8 mouse cellular contexts compared by ENCODE assay signal in genomic region chr5:98167180-98167824, GRCm38 (mm10). TPM values are rescaled to one million over a fixed set of nuclear protein-coding genes. Genes with fewer than 3 reads are reported as not detected.
A peak's percentile ranks its signal among the peaks of the same experiment; 100 is the strongest.
DNase-seq lines count a peak whose midpoint lies in the region; ATAC-seq and TF ChIP-seq lines count a peak whose summit lies in the region.

Gene Prdm8 (plus strand): TSS chr5:98167198.

- WGBS in bone marrow, adult 2 months, result 1% methylated on average over 51 of the region's 51 CpGs
- 0% methylated on average over 19 of the region's 51 CpGs for WGBS in embryonic facial prominence, embryonic 14.5 days
- WGBS in heart, embryonic 10.5 days, result under 1% methylated on average over 49 of the region's 51 CpGs
- WGBS in kidney, embryonic 16.5 days, result 0% methylated on average over 50 of the region's 51 CpGs
- WGBS in liver, embryonic 11.5 days, result under 1% methylated on average over 49 of the region's 51 CpGs
- WGBS in stomach, embryonic 15.5 days, result under 1% methylated on average over 49 of the region's 51 CpGs

- H3K79me2 ChIP-seq in C2C12 (ENCODE audit: control insufficient read depth, insufficient read depth), result no peaks in the 10 kb centered on the region
- H3K79me2 ChIP-seq in myocyte (ENCODE audit: control insufficient read depth, insufficient read depth), result no peaks in the 10 kb centered on the region

- H3K9ac ChIP-seq in embryonic facial prominence, embryonic 14.5 days (ENCODE audit: low read depth, low read length), result peak within 1 kb of the TSS; percentile 58
- peak within 1 kb of the TSS; percentile 51 for H3K9ac ChIP-seq in kidney, embryonic 16.5 days (replicated peaks; ENCODE audit: low read length)
- H3K9ac ChIP-seq in liver, embryonic 11.5 days (ENCODE audit: low read depth, low read length), result 0 out of 2 replicates have a peak within 1 kb of the TSS, but pooled peaks have one; percentile 9
- no peak within 1 kb of the TSS for H3K9ac ChIP-seq in stomach, embryonic 15.5 days

- peak; percentile 92 for DNase-seq in embryonic facial prominence, embryonic 14.5 days (ENCODE audit: low spot score)
- DNase-seq in heart, embryonic 10.5 days (ENCODE audit: low spot score), result peak; percentile 91
- peak; percentile 71 for DNase-seq in liver, embryonic 11.5 days (ENCODE audit: low spot score)

- no peaks in the 10 kb centered on the region for H3K79me3 ChIP-seq in C2C12 (ENCODE audit: low read depth)

- H3K4me2 ChIP-seq in embryonic facial prominence, embryonic 14.5 days (ENCODE audit: low read depth, low read length), result peak within 1 kb of the TSS; percentile 80
- peak within 1 kb of the TSS; percentile 85 for H3K4me2 ChIP-seq in kidney, embryonic 16.5 days (replicated peaks; ENCODE audit: low read depth, low read length)
- peak within 1 kb of the TSS; percentile 61 for H3K4me2 ChIP-seq in liver, embryonic 11.5 days
- peak within 1 kb of the TSS; percentile 63 for H3K4me2 ChIP-seq in myocyte (ENCODE audit: low read depth)
- H3K4me2 ChIP-seq in stomach, embryonic 15.5 days, result peak within 1 kb of the TSS; percentile 77

- peak; percentile 98 for TF ChIP-seq CTCF in C2C12 (IDR thresholded peaks at IDR 0.05; ENCODE audit: control insufficient read depth, insufficient read depth, insufficient read length)
- TF ChIP-seq CTCF in bone marrow, adult 2 months (IDR thresholded peaks at IDR 0.05; ENCODE audit: control insufficient read depth, insufficient read depth, low read length), result peak; percentile 63; the same call in 1 of the 2 replicates

- no peaks in the 10 kb centered on the region for H3K9me3 ChIP-seq in embryonic facial prominence, embryonic 14.5 days (ENCODE audit: control insufficient read depth, low read length)
- no peaks in the 10 kb centered on the region for H3K9me3 ChIP-seq in heart, embryonic 10.5 days
- H3K9me3 ChIP-seq in kidney, embryonic 16.5 days (ENCODE audit: low read length), result no peaks in the 10 kb centered on the region
- no peaks in the 10 kb centered on the region for H3K9me3 ChIP-seq in liver, embryonic 11.5 days (ENCODE audit: control insufficient read depth, low read length)
- no peaks in the 10 kb centered on the region for H3K9me3 ChIP-seq in stomach, embryonic 15.5 days

- H3K27ac ChIP-seq in bone marrow, adult 2 months (ENCODE audit: control insufficient read depth, insufficient read depth, low read depth, low read length, poor library complexity), result peak within 1 kb of the TSS; percentile 15; the same call in 1 of the 2 replicates
- no peak within 1 kb of the TSS for H3K27ac ChIP-seq in embryonic facial prominence, embryonic 14.5 days (replicated peaks; ENCODE audit: low read depth, low read length)
- peak within 1 kb of the TSS; percentile 57 for H3K27ac ChIP-seq in heart, embryonic 10.5 days
- no peak within 1 kb of the TSS for H3K27ac ChIP-seq in kidney, embryonic 16.5 days (ENCODE audit: low read length)
- H3K27ac ChIP-seq in liver, embryonic 11.5 days (ENCODE audit: low read depth, low read length), result no peak within 1 kb of the TSS
- no peak within 1 kb of the TSS for H3K27ac ChIP-seq in stomach, embryonic 15.5 days

- H3ac ChIP-seq in C2C12 (ENCODE audit: control insufficient read depth, insufficient read length, low read depth), result peak within 1 kb of the TSS; percentile 73
- H3ac ChIP-seq in myocyte (ENCODE audit: control insufficient read depth, insufficient read length), result peak within 1 kb of the TSS; percentile 5

- H3K4me3 ChIP-seq in C2C12 (ENCODE audit: insufficient read depth, poor library complexity, severe bottlenecking) (peak within 1 kb of the TSS; percentile 21), myocyte (peak within 1 kb of the TSS; percentile 40)
- H3K4me3 ChIP-seq in bone marrow, adult 2 months (replicated peaks; ENCODE audit: control insufficient read depth, low read depth, low read length), result peak within 1 kb of the TSS; percentile 7
- H3K4me3 ChIP-seq in embryonic facial prominence, embryonic 14.5 days (ENCODE audit: low read depth, low read length), result peak within 1 kb of the TSS; percentile 53
- peak within 1 kb of the TSS; percentile 69 for H3K4me3 ChIP-seq in heart, embryonic 10.5 days
- peak within 1 kb of the TSS; percentile 58 for H3K4me3 ChIP-seq in kidney, embryonic 16.5 days (ENCODE audit: low read length)
- H3K4me3 ChIP-seq in liver, embryonic 11.5 days (ENCODE audit: low read depth, low read length), result peak within 1 kb of the TSS; percentile 44
- peak within 1 kb of the TSS; percentile 43 for H3K4me3 ChIP-seq in stomach, embryonic 15.5 days (replicated peaks)

- no peaks in the 10 kb centered on the region for H3K36me3 ChIP-seq in C2C12 (ENCODE audit: control insufficient read depth, insufficient read depth)
- no peaks in the 10 kb centered on the region for H3K36me3 ChIP-seq in embryonic facial prominence, embryonic 14.5 days (ENCODE audit: control insufficient read depth, insufficient read depth, low read length)
- no peaks in the 10 kb centered on the region for H3K36me3 ChIP-seq in heart, embryonic 10.5 days
- no peaks in the 10 kb centered on the region for H3K36me3 ChIP-seq in kidney, embryonic 16.5 days (ENCODE audit: insufficient read depth, low read length)
- H3K36me3 ChIP-seq in liver, embryonic 11.5 days (ENCODE audit: control insufficient read depth, insufficient read depth, low read length), result no peaks in the 10 kb centered on the region
- no peaks in the 10 kb centered on the region for H3K36me3 ChIP-seq in myocyte (ENCODE audit: control insufficient read depth, insufficient read depth)
- no peaks in the 10 kb centered on the region for H3K36me3 ChIP-seq in stomach, embryonic 15.5 days

- H3K4me1 ChIP-seq in bone marrow, adult 2 months (ENCODE audit: control insufficient read depth, insufficient read depth, low read length), result no peaks in the 10 kb centered on the region
- H3K4me1 ChIP-seq in embryonic facial prominence, embryonic 14.5 days (ENCODE audit: control insufficient read depth, insufficient read depth, low read length), result peaks cover 8% of the 10 kb centered on the region
- peaks cover 19% of the 10 kb centered on the region for H3K4me1 ChIP-seq in heart, embryonic 10.5 days
- peaks cover 23% of the 10 kb centered on the region for H3K4me1 ChIP-seq in kidney, embryonic 16.5 days (ENCODE audit: insufficient read depth, low read length)
- no peaks in the 10 kb centered on the region for H3K4me1 ChIP-seq in liver, embryonic 11.5 days (replicated peaks; ENCODE audit: control insufficient read depth, insufficient read depth, low read length)
- peaks cover 19% of the 10 kb centered on the region for H3K4me1 ChIP-seq in stomach, embryonic 15.5 days

- peak; percentile 96 for ATAC-seq in embryonic facial prominence, embryonic 14.5 days (ENCODE audit: low read depth)
- peak; percentile 97 for ATAC-seq in kidney, embryonic 16.5 days (ENCODE audit: low FRiP score, low TSS enrichment)
- peak; percentile 87 for ATAC-seq in liver, embryonic 11.5 days (replicated peaks; ENCODE audit: low FRiP score)
- peak; percentile 93 for ATAC-seq in stomach, embryonic 15.5 days (ENCODE audit: insufficient read depth, low FRiP score, low read depth)

- TF ChIP-seq POLR2A in bone marrow, adult 2 months (IDR thresholded peaks at IDR 0.05; ENCODE audit: borderline replicate concordance, control insufficient read depth, low read depth, low read length), result no peak
- no peak for TF ChIP-seq POLR2A in myocyte (IDR thresholded peaks at IDR 0.05; ENCODE audit: insufficient read length, low read depth)

- H3K27me3 ChIP-seq in C2C12 (ENCODE audit: control insufficient read depth, insufficient read depth, insufficient read length) (no peaks in the 10 kb centered on the region), myocyte (ENCODE audit: control insufficient read depth, insufficient read depth, insufficient read length) (no peaks in the 10 kb centered on the region)
- H3K27me3 ChIP-seq in embryonic facial prominence, embryonic 14.5 days (replicated peaks; ENCODE audit: control insufficient read depth, insufficient read depth, low read length), result peaks cover 74% of the 10 kb centered on the region
- H3K27me3 ChIP-seq in heart, embryonic 10.5 days (ENCODE audit: insufficient read depth, poor library complexity, severe bottlenecking), result peaks cover 76% of the 10 kb centered on the region
- H3K27me3 ChIP-seq in kidney, embryonic 16.5 days (ENCODE audit: insufficient read depth, low read length), result peaks cover 73% of the 10 kb centered on the region
- H3K27me3 ChIP-seq in liver, embryonic 11.5 days (replicated peaks; ENCODE audit: control insufficient read depth, insufficient read depth, low read length), result peaks cover 75% of the 10 kb centered on the region
- peaks cover 59% of the 10 kb centered on the region for H3K27me3 ChIP-seq in stomach, embryonic 15.5 days (replicated peaks)

TF ChIP-seq in C2C12, 6 proteins besides CTCF, POLR2A, EP300 and RAD21:
- TF ChIP-seq MYOG (IDR thresholded peaks at IDR 0.05; ENCODE audit: control insufficient read depth, extremely low read depth, insufficient read length) (no peak), MYOD1 (IDR thresholded peaks at IDR 0.05; ENCODE audit: control insufficient read depth, insufficient read length, low read depth) (no peak), CEBPB (IDR thresholded peaks at IDR 0.05; ENCODE audit: low read depth) (no peak), FOSL1 (IDR thresholded peaks at IDR 0.05; ENCODE audit: insufficient read depth, low read length, poor library complexity, severe bottlenecking) (no peak), MAX (IDR thresholded peaks at IDR 0.05) (no peak), USF1 (IDR thresholded peaks at IDR 0.05; ENCODE audit: low read depth) (no peak)

TF ChIP-seq in myocyte, 11 proteins besides CTCF, POLR2A, EP300 and RAD21 (continues in another document):
- no peak for TF ChIP-seq MAX (IDR thresholded peaks at IDR 0.05; ENCODE audit: low read depth)
- no peak for TF ChIP-seq REST (IDR thresholded peaks at IDR 0.05; ENCODE audit: insufficient read depth, insufficient read length)
- TF ChIP-seq CEBPB (IDR thresholded peaks at IDR 0.05; ENCODE audit: insufficient read depth, poor library complexity, severe bottlenecking), result no peak
- TF ChIP-seq TCF12 (IDR thresholded peaks at IDR 0.05; ENCODE audit: insufficient read depth, poor library complexity, severe bottlenecking), result peak; percentile 6
- no peak for TF ChIP-seq SRF (IDR thresholded peaks at IDR 0.05; ENCODE audit: control insufficient read depth, insufficient read length, low read depth)
- TF ChIP-seq MYOD1 (IDR thresholded peaks at IDR 0.05; ENCODE audit: control insufficient read depth in 1 of 3, insufficient read length in 2 of 3, low read depth in 2 of 3), result peak in 2 of 3 experiments; percentile 2 to 51

RNA-seq across cellular contexts. Expression of gene Prdm8, which starts in this region (rescaled TPM):
- 1.7 TPM for polyA plus RNA-seq in C2C12 (2012; fragmentation: generic; extraction: Trizol)
- not detected in 2 replicates for polyA plus RNA-seq in bone marrow, adult 2 months (2011; ENCODE audit: insufficient read depth, insufficient read length, low replicate concordance, missing spikeins)
- 0.41 and 0.43 TPM in 2 replicates for polyA plus RNA-seq in embryonic facial prominence, embryonic 14.5 days (2014; fragmentation: Nextera tagmentation; extraction: Ambion mirVana)
- polyA plus RNA-seq in heart, embryonic 10.5 days (2016; fragmentation: Nextera tagmentation; extraction: Ambion mirVana), result not detected in 2 replicates
- polyA plus RNA-seq in kidney, embryonic 16.5 days (2015; fragmentation: Nextera tagmentation; extraction: Ambion mirVana), result 0.04 TPM in 1 of 2 replicates, not detected in the other
- polyA plus RNA-seq in liver, embryonic 11.5 days (2014; fragmentation: Nextera tagmentation; extraction: Ambion mirVana), result not detected in 2 replicates
- polyA plus RNA-seq in myocyte (2012; fragmentation: generic; extraction: Trizol), result 1.5 TPM
- 0.10 TPM in 2 replicates for polyA plus RNA-seq in stomach, embryonic 15.5 days (2015; fragmentation: Nextera tagmentation; extraction: Ambion mirVana)

Comparison
In these comparisons a context has a peak if more than half of its experiments do, and no peak if none do; other contexts are left out.
1. Peak in DNase-seq, ATAC-seq, H3K4me3 ChIP-seq, H3K9ac ChIP-seq and H3K4me2 ChIP-seq in embryonic facial prominence, embryonic 14.5 days; RNA of the gene not detected or under 1 TPM.
2. Peak in DNase-seq, H3K4me3 ChIP-seq and H3K27ac ChIP-seq in heart, embryonic 10.5 days; RNA of the gene not detected or under 1 TPM.
3. Peak in ATAC-seq, H3K4me3 ChIP-seq, H3K9ac ChIP-seq and H3K4me2 ChIP-seq in kidney, embryonic 16.5 days; RNA of the gene not detected or under 1 TPM.
4. Peak in DNase-seq, ATAC-seq, H3K4me3 ChIP-seq, H3K9ac ChIP-seq and H3K4me2 ChIP-seq in liver, embryonic 11.5 days; RNA of the gene not detected or under 1 TPM.
5. Peak in ATAC-seq, H3K4me3 ChIP-seq and H3K4me2 ChIP-seq in stomach, embryonic 15.5 days; RNA of the gene not detected or under 1 TPM.
6. H3K4me3 ChIP-seq: peak in every context shown above with its lines; median percentile 69 in heart, embryonic 10.5 days; 58 in kidney, embryonic 16.5 days; 53 in embryonic facial prominence, embryonic 14.5 days; 44 in liver, embryonic 11.5 days; 43 in stomach, embryonic 15.5 days; 40 in myocyte; 21 in C2C12; 7 in bone marrow, adult 2 months.